In genomic region chr12:116283511-116283910, GRCm38 (mm10) we compare ENCODE assay signal across 23 mouse cellular contexts. TPM values are rescaled to one million over a fixed set of nuclear protein-coding genes. Genes with fewer than 3 reads are reported as not detected.
DNase-seq lines count a peak whose midpoint lies in the region; ATAC-seq and TF ChIP-seq lines count a peak whose summit lies in the region.
"Had no signal": no experiment of that assay in that cellular context is flagged by ENCODE, and none has a peak within 500 bp of the region (broad histone marks: within the 10 kb centered on the region; RNA-seq: fewer than 3 reads in every experiment).

No protein-coding gene starts in this region.

- H3K9ac ChIP-seq in liver, embryonic 11.5 days (ENCODE audit: low read depth, low read length) = no peak overlapping the region
- H3K9ac ChIP-seq in liver, embryonic 14.5 days (replicated peaks) = no peak overlapping the region
- H3K9ac ChIP-seq in stomach, embryonic 15.5 days = no peak overlapping the region
- no peak overlapping the region for H3K9ac ChIP-seq in kidney, embryonic 14.5 days (ENCODE audit: low read depth, low read length)
- H3K9ac ChIP-seq: neural tube, embryonic 13.5 days had no signal

- WGBS in liver, embryonic 11.5 days = 61% methylated on average over 2 of the region's 2 CpGs
- whole genome bisulfite sequencing in liver, embryonic 14.5 days (ENCODE audit: insufficient replicate concordance) = 23% methylated on average over 2 of the region's 2 CpGs
- WGBS in stomach, embryonic 15.5 days = 59% methylated on average over 2 of the region's 2 CpGs
- 87% methylated on average over 2 of the region's 2 CpGs for WGBS in kidney, embryonic 14.5 days

- peak; percentile 31; the same call in 1 of the 2 replicates for TF ChIP-seq EP300 in liver, embryonic 14.5 days (IDR thresholded peaks at IDR 0.05; ENCODE audit: low read depth)

- H3K36me3 ChIP-seq in liver, embryonic 11.5 days (ENCODE audit: control insufficient read depth, insufficient read depth, low read length) = no peaks in the 10 kb centered on the region
- no peaks in the 10 kb centered on the region for H3K36me3 ChIP-seq in liver, embryonic 14.5 days (replicated peaks; ENCODE audit: control insufficient read depth, insufficient read depth, low read depth)
- H3K36me3 ChIP-seq in stomach, embryonic 15.5 days = no peaks in the 10 kb centered on the region
- no peaks in the 10 kb centered on the region for H3K36me3 ChIP-seq in kidney, embryonic 14.5 days (ENCODE audit: control insufficient read depth, insufficient read depth, low read length)
- H3K36me3 ChIP-seq: embryonic facial prominence, embryonic 10.5 days; heart, embryonic 10.5 days; neural tube, embryonic 13.5 days had no signal

- no peak overlapping the region for H3K4me3 ChIP-seq in liver, embryonic 11.5 days (ENCODE audit: low read depth, low read length)
- H3K4me3 ChIP-seq in liver, embryonic 14.5 days (ENCODE audit: insufficient read depth in 1 of 2, low read depth in 2 of 2, low read length in 2 of 2) = peak overlapping the region in 1 of 2 experiments; percentile 45; a peak in 1 of 4 replicates
- H3K4me3 ChIP-seq in stomach, embryonic 15.5 days (replicated peaks) = no peak overlapping the region
- no peak overlapping the region for H3K4me3 ChIP-seq in kidney, embryonic 14.5 days (ENCODE audit: low read length)
- H3K4me3 ChIP-seq: embryonic facial prominence, embryonic 10.5 days; heart, embryonic 10.5 days; neural tube, embryonic 13.5 days had no signal

- no peak for DNase-seq in liver, embryonic 11.5 days (ENCODE audit: low spot score)
- no peak for DNase-seq in liver
- DNase-seq in MEL-GATA-1-ER (ENCODE audit: extremely low read depth, low read depth) = peak; percentile 43
- DNase-seq in liver, embryonic 14.5 days (ENCODE audit: low read depth in 3 of 3, low spot score in 3 of 3) = peak in 2 of 3 experiments; percentile 17 to 54
- no peak for DNase-seq in right cerebral cortex, postnatal 36 days (ENCODE audit: low spot score in 2 of 2)
- no peak for DNase-seq in left cerebral cortex, adult 8-10 months (ENCODE audit: low spot score in 2 of 2)
- DNase-seq: cerebellum, postnatal 36 days; gastrocnemius, postnatal 25 days; heart, postnatal 14 days; kidney, adult 9 months; lung, postnatal 4 days; thymus, postnatal 36 days had no signal

- H3K9me3 ChIP-seq in liver, embryonic 11.5 days (ENCODE audit: control insufficient read depth, low read length) = no peaks in the 10 kb centered on the region
- no peaks in the 10 kb centered on the region for H3K9me3 ChIP-seq in liver, embryonic 14.5 days (ENCODE audit: control insufficient read depth, low read length)
- H3K9me3 ChIP-seq in stomach, embryonic 15.5 days = no peaks in the 10 kb centered on the region
- H3K9me3 ChIP-seq in kidney, embryonic 14.5 days (ENCODE audit: control insufficient read depth, low read length) = no peaks in the 10 kb centered on the region
- H3K9me3 ChIP-seq: embryonic facial prominence, embryonic 10.5 days; heart, embryonic 10.5 days; neural tube, embryonic 13.5 days had no signal

- H3K4me2 ChIP-seq in liver, embryonic 11.5 days = peak overlapping the region; percentile 64
- H3K4me2 ChIP-seq in liver, embryonic 14.5 days (ENCODE audit: low read depth) = peak overlapping the region; percentile 87
- 0 out of 2 replicates have a peak overlapping the region, but pooled peaks have one; percentile 5 for H3K4me2 ChIP-seq in stomach, embryonic 15.5 days
- no peak overlapping the region for H3K4me2 ChIP-seq in kidney, embryonic 14.5 days (replicated peaks; ENCODE audit: low read depth, low read length)

- peaks cover 18% of the 10 kb centered on the region for H3K4me1 ChIP-seq in liver, embryonic 11.5 days (replicated peaks; ENCODE audit: control insufficient read depth, insufficient read depth, low read length)
- H3K4me1 ChIP-seq in liver, embryonic 14.5 days (replicated peaks; ENCODE audit: control insufficient read depth in 2 of 2, insufficient read depth in 2 of 2, low read length in 1 of 2) = peaks cover 9 to 15% of the 10 kb centered on the region in 2 experiments
- H3K4me1 ChIP-seq in stomach, embryonic 15.5 days = no peaks in the 10 kb centered on the region
- H3K4me1 ChIP-seq in kidney, embryonic 14.5 days (ENCODE audit: control insufficient read depth, insufficient read depth, low read length) = no peaks in the 10 kb centered on the region

- H3K27ac ChIP-seq in liver, embryonic 11.5 days (ENCODE audit: low read depth, low read length) = no peak overlapping the region
- no peak overlapping the region for H3K27ac ChIP-seq in liver, embryonic 14.5 days
- H3K27ac ChIP-seq in stomach, embryonic 15.5 days = no peak overlapping the region
- no peak overlapping the region for H3K27ac ChIP-seq in kidney, embryonic 14.5 days (ENCODE audit: low read depth, low read length)
- H3K27ac ChIP-seq: embryonic facial prominence, embryonic 10.5 days; heart, embryonic 10.5 days; neural tube, embryonic 13.5 days had no signal

- H3K27me3 ChIP-seq in liver, embryonic 11.5 days (replicated peaks; ENCODE audit: control insufficient read depth, insufficient read depth, low read length) = no peaks in the 10 kb centered on the region
- no peaks in the 10 kb centered on the region for H3K27me3 ChIP-seq in liver, embryonic 14.5 days (ENCODE audit: control insufficient read depth, insufficient read depth, low read length)
- no peaks in the 10 kb centered on the region for H3K27me3 ChIP-seq in stomach, embryonic 15.5 days (replicated peaks)
- H3K27me3 ChIP-seq in kidney, embryonic 14.5 days (ENCODE audit: control insufficient read depth, insufficient read depth, low read length) = no peaks in the 10 kb centered on the region
- H3K27me3 ChIP-seq: neural tube, embryonic 13.5 days had no signal

- no peak for ATAC-seq in liver, embryonic 11.5 days (replicated peaks; ENCODE audit: low FRiP score)
- ATAC-seq in liver, embryonic 14.5 days (ENCODE audit: insufficient read depth) = no peak
- no peak for ATAC-seq in stomach, embryonic 15.5 days (ENCODE audit: insufficient read depth, low FRiP score, low read depth)
- ATAC-seq in kidney, embryonic 14.5 days (ENCODE audit: low FRiP score, low TSS enrichment) = no peak
- ATAC-seq: hindbrain, embryonic 16.5 days had no signal

- no peak for TF ChIP-seq CTCF in liver, embryonic 14.5 days (IDR thresholded peaks at IDR 0.05; ENCODE audit: low read depth)

RNA-seq across cellular contexts. Expression of gene Esyt2, which starts 2.5 kb away (rescaled TPM):
- 20.9 and 21.1 TPM in 2 replicates for polyA plus RNA-seq in liver, embryonic 11.5 days (2014; fragmentation: Nextera tagmentation; extraction: Ambion mirVana)
- polyA plus RNA-seq in liver, embryonic 14.5 days (2012; rRNA removed) = 4.7 and 6.3 TPM in 2 replicates
- 10.4 and 12.7 TPM in 2 replicates for polyA plus RNA-seq in liver, embryonic 14.5 days (2014; fragmentation: Nextera tagmentation; extraction: Ambion mirVana)
- 28.4 and 29.9 TPM in 2 replicates for polyA plus RNA-seq in stomach, embryonic 15.5 days (2015; fragmentation: Nextera tagmentation; extraction: Ambion mirVana)
- 15.2 and 23.2 TPM in 2 replicates for polyA plus RNA-seq in kidney, embryonic 14.5 days (2014; fragmentation: Nextera tagmentation; extraction: Ambion mirVana)
- total RNA-seq in left cerebral cortex, adult 8-10 months (2022) = 10 to 100 TPM; 57.4 to 67.5 (median 61.3) TPM

RNA-seq across cellular contexts. Expression of gene Gm11027, which starts 8.3 kb away (rescaled TPM):
- not detected in 2 replicates for polyA plus RNA-seq in liver, embryonic 11.5 days (2014; fragmentation: Nextera tagmentation; extraction: Ambion mirVana)
- polyA plus RNA-seq in liver, embryonic 14.5 days (2012; rRNA removed) = not detected in 2 replicates
- polyA plus RNA-seq in liver, embryonic 14.5 days (2014; fragmentation: Nextera tagmentation; extraction: Ambion mirVana) = not detected in 2 replicates
- polyA plus RNA-seq in stomach, embryonic 15.5 days (2015; fragmentation: Nextera tagmentation; extraction: Ambion mirVana) = not detected in 2 replicates
- not detected in 2 replicates for polyA plus RNA-seq in kidney, embryonic 14.5 days (2014; fragmentation: Nextera tagmentation; extraction: Ambion mirVana)
- not detected for total RNA-seq in left cerebral cortex, adult 8-10 months (2022)
- total RNA-seq: gastrocnemius, postnatal 25 days; heart, postnatal 14 days; left cerebral cortex, adult 18-20 months; midbrain, postnatal 0 days had no signal
- polyA plus RNA-seq: embryonic facial prominence, embryonic 10.5 days; heart, embryonic 10.5 days; hindbrain, embryonic 16.5 days; large intestine, adult 2 months; limb, embryonic 14.5 days; midbrain, postnatal 0 days; neural tube, embryonic 13.5 days; small intestine, adult 2 months had no signal

RNA-seq across cellular contexts. Expression of gene Wdr60, which starts 20.7 kb away (rescaled TPM):
- 8.7 and 12.2 TPM in 2 replicates for polyA plus RNA-seq in liver, embryonic 11.5 days (2014; fragmentation: Nextera tagmentation; extraction: Ambion mirVana)
- polyA plus RNA-seq in liver, embryonic 14.5 days (2012; rRNA removed) = 1.9 and 2.2 TPM in 2 replicates
- polyA plus RNA-seq in liver, embryonic 14.5 days (2014; fragmentation: Nextera tagmentation; extraction: Ambion mirVana) = 2.1 and 2.3 TPM in 2 replicates
- 17.9 and 23.1 TPM in 2 replicates for polyA plus RNA-seq in stomach, embryonic 15.5 days (2015; fragmentation: Nextera tagmentation; extraction: Ambion mirVana)
- 13.5 and 19.7 TPM in 2 replicates for polyA plus RNA-seq in kidney, embryonic 14.5 days (2014; fragmentation: Nextera tagmentation; extraction: Ambion mirVana)
- 10 to 100 TPM; 14.2 to 22.9 (median 17.9) TPM for total RNA-seq in left cerebral cortex, adult 8-10 months (2022)

Comparison
In these comparisons a context has a peak if more than half of its experiments do, and no peak if none do; other contexts are left out.
1. DNase-seq: peak in MEL-GATA-1-ER (single experiment) and liver, embryonic 14.5 days (2 of 3); none in liver, embryonic 11.5 days (single experiment), liver (single experiment), right cerebral cortex, postnatal 36 days (0 of 2) and left cerebral cortex, adult 8-10 months (0 of 2).